Mouse (Mus musculus) forebrain, embryonic 15.5 days (tissue): ENCODE measurements around the gene Crebbp. TPM values are rescaled to one million over a fixed set of nuclear protein-coding genes. Genes with fewer than 3 reads are reported as not detected.

ENCODE experiments used
- ATAC-seq: fragments of 200-750 bp; cut with Nextera tagmentation; replicated peaks from 2 replicates; pipeline ENCODE4 v1.8.0; 2017; ENCODE audit warnings: mild to moderate bottlenecking, moderate TSS enrichment, moderate library complexity
- H3K27ac ChIP-seq: fragments of 300-500 bp; sonication (generic); replicated peaks from 2 replicates; pipeline ENCODE4 v1.5.1; 2015; ENCODE audit warnings: mild to moderate bottlenecking, inconsistent platforms
- H3K27me3 ChIP-seq: fragments of 300-500 bp; sonication (generic); 2 replicates; pipeline ENCODE4 v1.6.1; 2015; ENCODE audit warnings: inconsistent platforms
- H3K36me3 ChIP-seq: fragments of 300-500 bp; sonication (generic); 2 replicates; pipeline ENCODE4 v1.6.1; 2015; ENCODE audit warnings: mild to moderate bottlenecking, inconsistent platforms
- H3K4me1 ChIP-seq: fragments of 300-500 bp; sonication (generic); 2 replicates; pipeline ENCODE4 v1.6.1; 2015; ENCODE audit warnings: inconsistent platforms
- H3K4me2 ChIP-seq: fragments of 300-500 bp; sonication (generic); replicated peaks from 2 replicates; pipeline ENCODE4 v1.6.1; 2015; ENCODE audit warnings: mild to moderate bottlenecking, inconsistent platforms
- H3K4me3 ChIP-seq: fragments of 300-500 bp; sonication (generic); 2 replicates; pipeline ENCODE4 v1.5.1; 2015; ENCODE audit warnings: mild to moderate bottlenecking, inconsistent platforms
- H3K9ac ChIP-seq: fragments of 300-500 bp; sonication (generic); replicated peaks from 2 replicates; pipeline ENCODE4 v1.6.1; 2015; ENCODE audit warnings: mild to moderate bottlenecking, inconsistent platforms
- H3K9me3 ChIP-seq: fragments of 300-500 bp; sonication (generic); 2 replicates; pipeline ENCODE4 v1.6.1; 2016; ENCODE audit warnings: inconsistent platforms
- WGBS: fragments of 180-500 bp; shearing (Covaris S2); methylation state at CpG from one replicate; pipeline ENCODE4 v1.1.7; 2015; ENCODE audit warnings: mixed read lengths; 5-methylcytosine and 5-hydroxymethylcytosine counted together
- polyA plus RNA-seq: library from polyadenylated mRNA; unstranded; fragments of >200 nt; fragmentation: Nextera tagmentation; extraction: Ambion mirVana; gene quantifications from 2 replicates; pipeline ENCODE4 v1.2.1, GENCODE M21; 2015

The Crebbp gene
- polyA plus RNA-seq, 1 experiment from 2014 or later: 48.0 TPM

- no peak for ATAC-seq
- H3K27me3 ChIP-seq: no peaks in the 10 kb centered on the region
- no peaks in the 10 kb centered on the region for H3K36me3 ChIP-seq
- no peak overlapping the region for H3K9ac ChIP-seq
- H3K4me1 ChIP-seq: peaks cover 51% of the 10 kb centered on the region
- no peak overlapping the region for H3K4me3 ChIP-seq
- H3K9me3 ChIP-seq: no peaks in the 10 kb centered on the region
- H3K4me2 ChIP-seq: peak overlapping the region; percentile 21; the same call in 1 of the 2 replicates
- 74% methylated on average over 1 of the region's 1 CpGs for WGBS
- no peak overlapping the region for H3K27ac ChIP-seq
Measured at GRCm38 (mm10) chr16:4210290-4210689, 3.5 kb downstream of the Crebbp start.

GRCm38 (mm10) chr16:4203592-4203991, 10.2 kb downstream of the Crebbp start:
- no peak overlapping the region for H3K27ac ChIP-seq
- no peak overlapping the region for H3K4me3 ChIP-seq
- ATAC-seq: no peak
- H3K9ac ChIP-seq: no peak overlapping the region
- no peaks in the 10 kb centered on the region for H3K9me3 ChIP-seq
- 95% methylated on average over 1 of the region's 1 CpGs for WGBS
- H3K36me3 ChIP-seq: no peaks in the 10 kb centered on the region
- H3K4me2 ChIP-seq: no peak overlapping the region
- peaks cover 44% of the 10 kb centered on the region for H3K4me1 ChIP-seq
- H3K27me3 ChIP-seq: no peaks in the 10 kb centered on the region

GRCm38 (mm10) chr16:4199995-4200394, 13.8 kb downstream of the Crebbp start:
- no peak for ATAC-seq
- Histone ChIP-seq H3K9me3 (no peaks in the 10 kb centered on the region), H3K9ac (no peak overlapping the region), H3K27ac (no peak overlapping the region), H3K36me3 (no peaks in the 10 kb centered on the region), H3K4me2 (no peak overlapping the region), H3K4me1 (peaks cover 27% of the 10 kb centered on the region), H3K27me3 (no peaks in the 10 kb centered on the region), H3K4me3 (no peak overlapping the region)
- 34% methylated on average over 1 of the region's 1 CpGs for WGBS

- no peak for ATAC-seq
- H3K27me3 ChIP-seq: no peaks in the 10 kb centered on the region
- WGBS: 59% methylated on average over 2 of the region's 2 CpGs
- peaks cover 23% of the 10 kb centered on the region for H3K4me1 ChIP-seq
- no peak overlapping the region for H3K4me2 ChIP-seq
- no peaks in the 10 kb centered on the region for H3K9me3 ChIP-seq
- no peak overlapping the region for H3K27ac ChIP-seq
- no peak overlapping the region for H3K9ac ChIP-seq
- H3K36me3 ChIP-seq: no peaks in the 10 kb centered on the region
- no peak overlapping the region for H3K4me3 ChIP-seq
Measured at GRCm38 (mm10) chr16:4199566-4199965, 14.2 kb downstream of the Crebbp start.

GRCm38 (mm10) chr16:4198004-4198403, 15.8 kb downstream of the Crebbp start:
- no peak for ATAC-seq
- H3K4me3 ChIP-seq: no peak overlapping the region
- 94% methylated on average over 4 of the region's 4 CpGs for WGBS
- H3K9ac ChIP-seq: no peak overlapping the region
- no peaks in the 10 kb centered on the region for H3K9me3 ChIP-seq
- peaks cover 19% of the 10 kb centered on the region for H3K4me1 ChIP-seq
- H3K27me3 ChIP-seq: no peaks in the 10 kb centered on the region
- H3K4me2 ChIP-seq: no peak overlapping the region
- no peaks in the 10 kb centered on the region for H3K36me3 ChIP-seq
- H3K27ac ChIP-seq: no peak overlapping the region

GRCm38 (mm10) chr16:4190166-4190565, 23.6 kb downstream of the Crebbp start:
- H3K27ac ChIP-seq: no peak overlapping the region

GRCm38 (mm10) chr16:4175134-4175533, 38.7 kb downstream of the Crebbp start:
- H3K27ac ChIP-seq: no peak overlapping the region

More at GRCm38 (mm10) chr16:4190166-4190565, 23.6 kb downstream of the Crebbp start:
- no peak overlapping the region for H3K9ac ChIP-seq
- no peaks in the 10 kb centered on the region for H3K9me3 ChIP-seq
- no peaks in the 10 kb centered on the region for H3K27me3 ChIP-seq
- H3K4me2 ChIP-seq: no peak overlapping the region
- ATAC-seq: no peak
- H3K4me3 ChIP-seq: no peak overlapping the region
- H3K36me3 ChIP-seq: no peaks in the 10 kb centered on the region
- peaks cover 18% of the 10 kb centered on the region; the same call in 1 of the 2 replicates for H3K4me1 ChIP-seq
- WGBS: 88% methylated on average over 1 of the region's 1 CpGs

GRCm38 (mm10) chr16:4169530-4169929, 44.3 kb downstream of the Crebbp start:
- H3K4me3 ChIP-seq: no peak overlapping the region
- H3K4me2 ChIP-seq: no peak overlapping the region
- H3K9ac ChIP-seq: no peak overlapping the region
- no peaks in the 10 kb centered on the region for H3K9me3 ChIP-seq
- ATAC-seq: no peak
- H3K27ac ChIP-seq: no peak overlapping the region
- 55% methylated on average over 3 of the region's 3 CpGs for WGBS
- peaks cover 10% of the 10 kb centered on the region; the same call in 1 of the 2 replicates for H3K36me3 ChIP-seq
- no peaks in the 10 kb centered on the region for H3K4me1 ChIP-seq
- H3K27me3 ChIP-seq: no peaks in the 10 kb centered on the region

More at GRCm38 (mm10) chr16:4175134-4175533, 38.7 kb downstream of the Crebbp start:
- H3K9ac ChIP-seq: no peak overlapping the region
- 94% methylated on average over 3 of the region's 3 CpGs for whole genome bisulfite sequencing
- no peaks in the 10 kb centered on the region for H3K9me3 ChIP-seq
- H3K27me3 ChIP-seq: no peaks in the 10 kb centered on the region
- ATAC-seq: no peak
- no peaks in the 10 kb centered on the region for H3K4me1 ChIP-seq
- H3K4me3 ChIP-seq: no peak overlapping the region
- no peak overlapping the region for H3K4me2 ChIP-seq
- H3K36me3 ChIP-seq: peaks cover 30% of the 10 kb centered on the region

GRCm38 (mm10) chr16:4168476-4168875, 45.3 kb downstream of the Crebbp start:
- WGBS: 96% methylated on average over 1 of the region's 1 CpGs
- no peak for ATAC-seq
- H3K4me3 ChIP-seq: no peak overlapping the region
- no peak overlapping the region for H3K9ac ChIP-seq
- peaks cover 10% of the 10 kb centered on the region; the same call in 1 of the 2 replicates for H3K36me3 ChIP-seq
- H3K27me3 ChIP-seq: no peaks in the 10 kb centered on the region
- no peak overlapping the region for H3K4me2 ChIP-seq
- no peaks in the 10 kb centered on the region for H3K4me1 ChIP-seq
- no peak overlapping the region for H3K27ac ChIP-seq
- no peaks in the 10 kb centered on the region for H3K9me3 ChIP-seq

- Histone ChIP-seq H3K27ac (peak overlapping the region; percentile 34), H3K36me3 (no peaks in the 10 kb centered on the region), H3K4me3 (no peak overlapping the region), H3K4me1 (peaks cover 34% of the 10 kb centered on the region), H3K4me2 (no peak overlapping the region), H3K9me3 (no peaks in the 10 kb centered on the region), H3K27me3 (no peaks in the 10 kb centered on the region), H3K9ac (no peak overlapping the region)
- ATAC-seq: peak; percentile 60
Measured at GRCm38 (mm10) chr16:4160898-4161247, 52.9 kb downstream of the Crebbp start.

- ATAC-seq: peak; percentile 66
- H3K27ac ChIP-seq: peak overlapping the region; percentile 34
- no peaks in the 10 kb centered on the region for H3K9me3 ChIP-seq
- no peaks in the 10 kb centered on the region for H3K36me3 ChIP-seq
- H3K4me2 ChIP-seq: no peak overlapping the region
- H3K4me1 ChIP-seq: peaks cover 39% of the 10 kb centered on the region
- no peak overlapping the region for H3K4me3 ChIP-seq
- H3K9ac ChIP-seq: no peak overlapping the region
- WGBS: 70% methylated on average over 4 of the region's 4 CpGs
- H3K27me3 ChIP-seq: no peaks in the 10 kb centered on the region
Measured at GRCm38 (mm10) chr16:4160246-4160897, 53.4 kb downstream of the Crebbp start.

GRCm38 (mm10) chr16:4153121-4153520, 60.7 kb downstream of the Crebbp start:
- Histone ChIP-seq H3K27me3 (no peaks in the 10 kb centered on the region), H3K4me1 (peaks cover 14% of the 10 kb centered on the region), H3K9me3 (no peaks in the 10 kb centered on the region), H3K4me2 (no peak overlapping the region), H3K27ac (no peak overlapping the region), H3K36me3 (peaks cover 4% of the 10 kb centered on the region; the same call in 1 of the 2 replicates), H3K9ac (no peak overlapping the region), H3K4me3 (no peak overlapping the region)
- no peak for ATAC-seq
- WGBS: 100% methylated on average over 1 of the region's 1 CpGs

- WGBS: 68% methylated on average over 6 of the region's 6 CpGs
- H3K4me2 ChIP-seq: no peak overlapping the region
- peaks cover 6% of the 10 kb centered on the region; the same call in 1 of the 2 replicates for H3K4me1 ChIP-seq
- no peaks in the 10 kb centered on the region for H3K9me3 ChIP-seq
- no peak for ATAC-seq
- no peak overlapping the region for H3K4me3 ChIP-seq
- H3K27ac ChIP-seq: no peak overlapping the region
- peaks cover 8% of the 10 kb centered on the region for H3K36me3 ChIP-seq
- H3K27me3 ChIP-seq: no peaks in the 10 kb centered on the region
- no peak overlapping the region for H3K9ac ChIP-seq
Measured at GRCm38 (mm10) chr16:4138541-4138940, 75.3 kb downstream of the Crebbp start.
